8 mouse cellular contexts compared by ENCODE assay signal in the genomic region with DNA sequence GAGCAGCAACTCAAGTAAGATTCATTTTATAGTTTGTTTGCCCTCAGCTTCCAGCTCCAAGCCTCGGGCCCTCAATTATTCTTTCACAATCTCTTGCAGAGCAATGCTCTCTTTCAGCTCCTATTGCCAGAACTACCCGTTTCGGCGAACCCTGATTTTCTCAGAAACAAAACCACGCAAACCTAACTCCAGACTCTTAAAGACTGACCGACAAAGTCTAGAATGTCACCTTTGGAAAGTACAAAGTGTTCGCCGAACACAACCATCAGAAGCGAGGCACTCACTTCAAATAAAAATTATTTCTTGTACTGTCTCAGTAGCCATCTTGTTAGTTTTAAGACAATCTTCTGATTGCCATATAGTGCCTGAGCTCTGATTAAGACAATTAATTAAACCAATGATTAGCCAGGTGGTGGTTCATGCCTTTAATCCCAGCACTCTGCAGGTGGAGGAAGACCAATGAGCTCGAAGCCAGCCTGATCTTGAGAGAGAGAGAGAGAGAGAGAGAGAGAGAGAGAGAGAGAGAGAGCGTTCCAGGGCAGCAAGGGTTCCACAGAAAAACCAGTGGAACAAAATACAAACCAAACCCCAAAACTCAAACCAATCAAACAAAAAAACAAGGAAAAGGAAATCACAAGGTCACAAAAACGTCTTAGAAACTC. TPM values are rescaled to one million over a fixed set of nuclear protein-coding genes. Genes with fewer than 3 reads are reported as not detected.
DNase-seq lines count a peak whose midpoint lies in the region; ATAC-seq and TF ChIP-seq lines count a peak whose summit lies in the region.

No protein-coding gene starts in this region.

- ATAC-seq in heart, embryonic 15.5 days (replicated peaks; ENCODE audit: insufficient number of reproducible peaks, insufficient read depth, low FRiP score, low read depth) = no peak
- ATAC-seq in forebrain, postnatal 0 days = peak; percentile 32; the same call in 1 of the 2 replicates
- no peak for ATAC-seq in liver, embryonic 11.5 days (replicated peaks; ENCODE audit: low FRiP score)

- H3K4me2 ChIP-seq in heart, embryonic 15.5 days = peak overlapping the region; percentile 74
- peak overlapping the region; percentile 83 for H3K4me2 ChIP-seq in forebrain, postnatal 0 days (ENCODE audit: low read depth)
- peak overlapping the region; percentile 95 for H3K4me2 ChIP-seq in liver, embryonic 11.5 days

- no peak for TF ChIP-seq CTCF in forebrain, postnatal 0 days (IDR thresholded peaks at IDR 0.05; ENCODE audit: low read depth)

- peaks cover 5% of the 10 kb centered on the region; the same call in 1 of the 2 replicates for H3K36me3 ChIP-seq in heart, embryonic 15.5 days
- H3K36me3 ChIP-seq in forebrain, postnatal 0 days (ENCODE audit: insufficient read depth) = no peaks in the 10 kb centered on the region
- no peaks in the 10 kb centered on the region for H3K36me3 ChIP-seq in liver, embryonic 11.5 days (ENCODE audit: control insufficient read depth, insufficient read depth, low read length)

- H3K9me3 ChIP-seq in heart, embryonic 15.5 days (replicated peaks) = no peaks in the 10 kb centered on the region
- H3K9me3 ChIP-seq in forebrain, postnatal 0 days (ENCODE audit: low read length) = no peaks in the 10 kb centered on the region
- H3K9me3 ChIP-seq in liver, embryonic 11.5 days (ENCODE audit: control insufficient read depth, low read length) = no peaks in the 10 kb centered on the region

- no peaks in the 10 kb centered on the region for H3K27me3 ChIP-seq in heart, embryonic 15.5 days
- no peaks in the 10 kb centered on the region for H3K27me3 ChIP-seq in forebrain, postnatal 0 days (ENCODE audit: insufficient read depth, low read length)
- no peaks in the 10 kb centered on the region for H3K27me3 ChIP-seq in liver, embryonic 11.5 days (replicated peaks; ENCODE audit: control insufficient read depth, insufficient read depth, low read length)

- H3K4me3 ChIP-seq in heart, embryonic 15.5 days = peak overlapping the region; percentile 69
- peak overlapping the region; percentile 88 for H3K4me3 ChIP-seq in forebrain, postnatal 0 days (ENCODE audit: low read depth, low read length)
- H3K4me3 ChIP-seq in liver, embryonic 11.5 days (ENCODE audit: low read depth, low read length) = peak overlapping the region; percentile 71

- H3K4me1 ChIP-seq in heart, embryonic 15.5 days (replicated peaks) = peaks cover 26% of the 10 kb centered on the region
- peaks cover 6% of the 10 kb centered on the region for H3K4me1 ChIP-seq in forebrain, postnatal 0 days (ENCODE audit: insufficient read depth)
- peaks cover 3% of the 10 kb centered on the region; the same call in 1 of the 2 replicates for H3K4me1 ChIP-seq in liver, embryonic 11.5 days (replicated peaks; ENCODE audit: control insufficient read depth, insufficient read depth, low read length)

- DNase-seq in heart, adult 8-10 months (ENCODE audit: low spot score) = no peak
- DNase-seq in adipocyte (ENCODE audit: low spot score) = peak; percentile 40
- no peak for DNase-seq in forebrain, postnatal 0 days
- no peak for DNase-seq in liver, embryonic 11.5 days (ENCODE audit: low spot score)
- DNase-seq in right cerebral cortex, postnatal 14 days = no peak
- no peak for DNase-seq in natural killer cell, adult 2 months (ENCODE audit: low spot score in 2 of 2)
- DNase-seq in thymus, postnatal 4 days = no peak

- H3K27ac ChIP-seq in heart, embryonic 15.5 days = peak overlapping the region; percentile 86
- H3K27ac ChIP-seq in forebrain, postnatal 0 days (ENCODE audit: low read depth, low read length) = peak overlapping the region; percentile 90
- no peak overlapping the region for H3K27ac ChIP-seq in liver, embryonic 11.5 days (ENCODE audit: low read depth, low read length)

- WGBS in heart, embryonic 15.5 days = 63% methylated on average over 12 of the region's 12 CpGs
- 61% methylated on average over 12 of the region's 12 CpGs for WGBS in forebrain, postnatal 0 days
- WGBS in liver, embryonic 11.5 days = 77% methylated on average over 12 of the region's 12 CpGs

- peak overlapping the region; percentile 85 for H3K9ac ChIP-seq in heart, embryonic 15.5 days
- peak overlapping the region; percentile 96 for H3K9ac ChIP-seq in forebrain, postnatal 0 days
- peak overlapping the region; percentile 80 for H3K9ac ChIP-seq in liver, embryonic 11.5 days (ENCODE audit: low read depth, low read length)

RNA-seq across cellular contexts. Expression of gene Acat1, which starts 0.7 kb away (rescaled TPM):
- polyA plus RNA-seq in heart, embryonic 15.5 days (2015; fragmentation: Nextera tagmentation; extraction: Ambion mirVana) = 189 and 222 TPM in 2 replicates
- 100 to 1,000 TPM; 313 to 403 (median 351) TPM for total RNA-seq in heart, adult 8-10 months (2022)
- total RNA-seq in forebrain, postnatal 0 days (2014; rRNA removed) = 164 and 193 TPM in 2 replicates
- 199 and 218 TPM in 2 replicates for polyA plus RNA-seq in forebrain, postnatal 0 days (2015; fragmentation: Nextera tagmentation; extraction: Ambion mirVana)
- 63.3 and 71.8 TPM in 2 replicates for polyA plus RNA-seq in liver, embryonic 11.5 days (2014; fragmentation: Nextera tagmentation; extraction: Ambion mirVana)
